Mouse (Mus musculus): ENCODE results near the gene Npm1. TPM values are rescaled to one million over a fixed set of nuclear protein-coding genes. Genes with fewer than 3 reads are reported as not detected.

Gene Npm1
- total RNA-seq, 1 experiment from 2014 or later, result 613 TPM

- peak; percentile 74; the same call in 1 of the 2 replicates for ATAC-seq (ENCODE audit: extremely low read depth, insufficient number of reproducible peaks, low FRiP score, poor library complexity, severe bottlenecking)
These were observed 14.5 kb downstream of the Npm1 start for GRCm38 (mm10) chr11:33148338-33149087.

GRCm38 (mm10) chr11:33147572-33148337, 15.3 kb downstream of the Npm1 start:
- ATAC-seq (ENCODE audit: extremely low read depth, insufficient number of reproducible peaks, low FRiP score, poor library complexity, severe bottlenecking), result 0 out of 2 replicates have a peak, but pooled peaks have one; percentile 24

- ATAC-seq (ENCODE audit: extremely low read depth, insufficient number of reproducible peaks, low FRiP score, poor library complexity, severe bottlenecking), result no peak
These were observed 15.8 kb downstream of the Npm1 start, which contains the start of gene Fgf18 for GRCm38 (mm10) chr11:33147171-33147571. Gene Fgf18 (minus strand): TSS chr11:33147400.

- no peak for ATAC-seq (ENCODE audit: extremely low read depth, insufficient number of reproducible peaks, low FRiP score, poor library complexity, severe bottlenecking)
These were observed 16.3 kb downstream of the Npm1 start for GRCm38 (mm10) chr11:33146651-33147131.

- no peak for ATAC-seq (ENCODE audit: extremely low read depth, insufficient number of reproducible peaks, low FRiP score, poor library complexity, severe bottlenecking)
These were observed 16.9 kb downstream of the Npm1 start for GRCm38 (mm10) chr11:33146143-33146497.

GRCm38 (mm10) chr11:33145201-33146142, 17.5 kb downstream of the Npm1 start:
- ATAC-seq (ENCODE audit: extremely low read depth, insufficient number of reproducible peaks, low FRiP score, poor library complexity, severe bottlenecking), result no peak

- ATAC-seq (ENCODE audit: extremely low read depth, insufficient number of reproducible peaks, low FRiP score, poor library complexity, severe bottlenecking), result no peak
These were observed 19.1 kb downstream of the Npm1 start for GRCm38 (mm10) chr11:33143906-33144305.

- no peak for ATAC-seq (ENCODE audit: extremely low read depth, insufficient number of reproducible peaks, low FRiP score, poor library complexity, severe bottlenecking)
These were observed 20.2 kb downstream of the Npm1 start for GRCm38 (mm10) chr11:33142801-33143200.

- no peak for ATAC-seq (ENCODE audit: extremely low read depth, insufficient number of reproducible peaks, low FRiP score, poor library complexity, severe bottlenecking)
These were observed 22.9 kb downstream of the Npm1 start for GRCm38 (mm10) chr11:33140111-33140460.

GRCm38 (mm10) chr11:33139458-33140110, 23.4 kb downstream of the Npm1 start:
- no peak for ATAC-seq (ENCODE audit: extremely low read depth, insufficient number of reproducible peaks, low FRiP score, poor library complexity, severe bottlenecking)

GRCm38 (mm10) chr11:33138686-33139085, 24.3 kb downstream of the Npm1 start:
- no peak for ATAC-seq (ENCODE audit: extremely low read depth, insufficient number of reproducible peaks, low FRiP score, poor library complexity, severe bottlenecking)

- ATAC-seq (ENCODE audit: extremely low read depth, insufficient number of reproducible peaks, low FRiP score, poor library complexity, severe bottlenecking), result no peak
These were observed 28.5 kb downstream of the Npm1 start for GRCm38 (mm10) chr11:33134391-33134986.

- no peak for ATAC-seq (ENCODE audit: extremely low read depth, insufficient number of reproducible peaks, low FRiP score, poor library complexity, severe bottlenecking)
These were observed 30.2 kb downstream of the Npm1 start for GRCm38 (mm10) chr11:33132619-33133338.

GRCm38 (mm10) chr11:33127058-33127457, 35.9 kb downstream of the Npm1 start:
- no peak for ATAC-seq (ENCODE audit: extremely low read depth, insufficient number of reproducible peaks, low FRiP score, poor library complexity, severe bottlenecking)

- ATAC-seq (ENCODE audit: extremely low read depth, insufficient number of reproducible peaks, low FRiP score, poor library complexity, severe bottlenecking), result no peak
These were observed 40.3 kb downstream of the Npm1 start for GRCm38 (mm10) chr11:33122575-33123268.

- no peak for ATAC-seq (ENCODE audit: extremely low read depth, insufficient number of reproducible peaks, low FRiP score, poor library complexity, severe bottlenecking)
These were observed 43.5 kb downstream of the Npm1 start for GRCm38 (mm10) chr11:33119556-33119955.

GRCm38 (mm10) chr11:33119116-33119515, 43.9 kb downstream of the Npm1 start:
- no peak for ATAC-seq (ENCODE audit: extremely low read depth, insufficient number of reproducible peaks, low FRiP score, poor library complexity, severe bottlenecking)
